Mouse (Mus musculus) left cerebral cortex, postnatal 14 days (tissue): ENCODE measurements around the gene Wdfy2. TPM values are rescaled to one million over a fixed set of nuclear protein-coding genes. Genes with fewer than 3 reads are reported as not detected.
A peak's percentile ranks its signal among the peaks of the same experiment; 100 is the strongest.
"Not testable (repeated sequence)": the region's sequence is repeated elsewhere in the genome, so short reads cannot be mapped to it uniquely, and the experiment has no call there.

Experiments
- DNase-seq, 2 experiments: peaks; one replicate each; pipeline ENCODE4 v3.0.0; 2021 to 2022; ENCODE audit warnings: low spot score in 2 of 2, mixed read lengths in 1 of 2
- intact Hi-C: fragments of 180-260 bp; cut with DNase I; formaldehyde crosslinking; loops from one replicate; pipeline ENCODE4 v1.15.1; 2025
- total RNA-seq, 2 experiments: library from RNA; stranded (reverse); gene quantifications; 2 replicates each; pipeline ENCODE4 v1.2.3; 2021

Wdfy2 gene
- total RNA-seq, 2 experiments from 2014 or later = 10.1 to 10.9 TPM

DNA sequence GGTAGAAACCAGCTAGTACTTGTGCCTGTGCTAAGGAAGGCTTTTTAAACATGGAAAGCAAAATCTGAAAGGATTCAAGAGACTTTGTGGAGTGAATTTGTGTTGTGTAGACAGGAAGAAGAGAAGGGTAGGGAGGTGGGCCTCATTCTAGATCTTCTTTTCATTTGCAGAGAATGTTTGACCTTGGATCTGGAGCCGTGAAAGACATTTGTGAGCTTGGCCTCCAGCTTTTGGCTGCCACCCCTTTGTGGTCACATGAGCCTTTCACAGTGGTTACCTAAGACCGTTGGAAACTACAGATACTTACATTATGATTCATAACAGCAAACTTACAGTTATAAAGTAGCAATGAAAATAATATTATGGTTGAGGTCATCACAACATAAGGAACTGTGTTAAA, 34.5 kb downstream of the Wdfy2 start:
- intact Hi-C loops = no loop called here
- DNase-seq = no peak

DNA sequence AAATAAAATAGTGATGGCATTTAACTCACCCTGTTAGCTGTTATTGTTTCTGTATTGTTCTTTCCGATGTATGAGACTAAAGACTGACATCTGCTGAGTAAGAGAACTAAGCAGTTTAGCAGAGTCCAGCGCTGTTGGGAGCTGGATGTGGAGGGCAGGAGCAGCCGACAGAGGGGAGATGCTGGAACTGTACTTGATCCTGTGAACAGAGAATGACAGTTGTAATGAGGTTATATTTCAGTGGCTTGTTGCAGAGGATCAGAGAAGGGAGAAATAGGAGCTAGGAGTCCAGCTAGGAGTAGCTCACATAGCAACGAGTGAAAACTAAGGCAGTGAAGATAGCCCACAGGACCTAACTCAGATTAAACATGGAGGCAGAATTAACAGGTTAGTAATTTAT, 36.3 kb downstream of the Wdfy2 start:
- intact Hi-C loops = no loop called here
- no peak for DNase-seq

DNA sequence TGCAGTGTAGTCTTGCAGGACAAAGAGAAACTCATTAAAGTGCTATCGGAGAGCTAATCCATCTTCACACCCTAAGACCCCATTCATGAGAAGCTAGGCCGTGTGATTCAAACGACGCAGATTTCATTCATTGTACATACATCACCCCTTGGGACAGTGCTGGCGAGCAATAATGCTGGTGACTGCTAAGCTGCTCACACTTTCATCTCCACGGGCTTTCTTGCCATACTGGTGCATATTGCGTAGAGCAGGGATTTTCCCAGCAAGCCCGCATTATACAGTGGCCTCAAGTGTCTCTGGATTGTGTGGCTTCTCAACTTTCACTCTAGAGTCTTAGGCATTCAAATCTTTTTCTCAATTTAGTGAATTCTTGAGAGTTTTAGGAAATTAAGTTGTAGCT, 36.9 kb downstream of the Wdfy2 start:
- DNase-seq = no peak
- intact Hi-C loops = no loop called here

DNA sequence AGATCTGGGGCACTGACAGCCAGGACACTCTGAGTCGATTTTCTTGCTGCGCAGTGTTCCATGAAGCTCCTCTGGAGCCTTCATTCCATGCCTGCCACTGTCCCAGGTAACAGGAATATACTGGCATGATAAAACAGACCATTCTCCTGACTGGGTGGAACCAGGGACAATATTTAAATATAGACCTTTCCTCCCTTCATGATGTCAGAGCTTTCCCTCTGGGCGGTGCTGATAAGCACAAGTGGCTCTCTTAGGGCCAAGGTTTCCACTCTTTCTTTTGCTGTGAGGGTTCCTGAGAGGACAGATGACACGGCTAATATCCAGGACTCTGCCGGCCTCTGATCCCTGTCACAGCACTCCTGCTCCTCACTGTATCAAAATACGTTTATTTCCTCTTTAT, 40.6 kb downstream of the Wdfy2 start:
- DNase-seq = no peak
- intact Hi-C loops = loop anchor here (2.0 to 5.0 kb wide), 3 partner anchors 41 to 116 kb away; partner anchors contain the start of genes Ints6 and Wdfy2

DNA sequence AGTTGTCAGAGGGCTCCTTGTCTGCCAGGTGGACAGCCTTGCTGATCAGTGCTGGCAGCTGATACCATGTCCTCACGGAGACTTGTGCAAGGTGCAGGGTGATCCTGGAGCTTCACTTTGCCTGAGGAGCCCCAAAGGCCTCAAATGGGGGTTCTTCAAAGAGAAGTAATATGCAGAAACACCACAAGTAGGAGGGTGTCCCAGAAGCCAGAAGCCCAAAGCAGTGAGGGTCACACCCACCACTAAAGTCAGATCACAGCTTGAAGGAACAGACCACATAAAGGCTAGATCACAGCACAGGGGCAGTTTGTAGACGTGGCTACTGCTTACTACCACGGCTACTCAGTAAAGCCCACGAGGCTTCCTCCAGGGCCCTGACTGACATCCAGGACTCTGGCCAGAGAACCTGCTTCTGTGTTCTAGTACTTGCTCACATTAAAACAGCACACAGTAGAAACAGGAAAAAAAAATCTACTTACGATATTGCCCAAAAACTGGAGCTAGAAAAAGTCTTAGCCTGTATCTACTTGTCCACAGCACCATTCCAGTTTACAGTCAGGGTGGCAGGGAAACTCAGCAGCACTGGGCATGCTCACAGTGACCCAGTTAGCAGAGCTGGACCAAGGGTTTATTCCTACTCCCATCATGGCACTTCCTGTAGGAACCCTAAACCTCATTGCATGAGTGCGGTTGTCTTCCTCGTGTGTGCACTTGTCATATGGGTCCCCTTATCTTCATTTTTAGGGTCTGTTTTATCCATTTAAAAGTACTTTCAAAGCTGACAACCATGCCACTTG, 41.4 kb downstream of the Wdfy2 start:
- intact Hi-C loops = loop anchor here (2.0 to 5.0 kb wide), 3 partner anchors 42 to 117 kb away; partner anchors contain the start of genes Ints6 and Wdfy2
- no peak for DNase-seq

DNA sequence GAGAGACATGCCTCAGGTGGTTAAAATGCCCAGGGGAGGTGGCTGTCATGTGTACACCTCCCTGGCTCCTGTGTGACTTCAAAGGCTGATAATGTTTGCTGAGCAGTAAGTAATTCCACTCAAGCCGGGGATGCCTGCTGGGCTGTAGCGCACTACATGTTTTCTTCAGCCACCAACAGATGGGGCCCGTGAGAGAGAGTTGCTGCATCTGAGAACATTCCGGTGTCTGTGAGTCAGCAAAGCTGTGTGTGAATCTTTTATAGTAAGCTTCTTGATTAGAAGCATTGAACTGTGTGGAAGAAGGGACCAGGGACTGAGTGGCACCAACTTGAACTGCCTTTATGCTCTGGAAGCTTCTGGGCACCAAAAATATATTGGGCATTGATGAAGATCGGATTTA, 42.0 kb downstream of the Wdfy2 start:
- DNase-seq = peak; percentile 85 to 91
- intact Hi-C loops = loop anchor here (2.0 to 5.0 kb wide), 3 partner anchors 42 to 117 kb away; partner anchors contain the start of genes Ints6 and Wdfy2

DNA sequence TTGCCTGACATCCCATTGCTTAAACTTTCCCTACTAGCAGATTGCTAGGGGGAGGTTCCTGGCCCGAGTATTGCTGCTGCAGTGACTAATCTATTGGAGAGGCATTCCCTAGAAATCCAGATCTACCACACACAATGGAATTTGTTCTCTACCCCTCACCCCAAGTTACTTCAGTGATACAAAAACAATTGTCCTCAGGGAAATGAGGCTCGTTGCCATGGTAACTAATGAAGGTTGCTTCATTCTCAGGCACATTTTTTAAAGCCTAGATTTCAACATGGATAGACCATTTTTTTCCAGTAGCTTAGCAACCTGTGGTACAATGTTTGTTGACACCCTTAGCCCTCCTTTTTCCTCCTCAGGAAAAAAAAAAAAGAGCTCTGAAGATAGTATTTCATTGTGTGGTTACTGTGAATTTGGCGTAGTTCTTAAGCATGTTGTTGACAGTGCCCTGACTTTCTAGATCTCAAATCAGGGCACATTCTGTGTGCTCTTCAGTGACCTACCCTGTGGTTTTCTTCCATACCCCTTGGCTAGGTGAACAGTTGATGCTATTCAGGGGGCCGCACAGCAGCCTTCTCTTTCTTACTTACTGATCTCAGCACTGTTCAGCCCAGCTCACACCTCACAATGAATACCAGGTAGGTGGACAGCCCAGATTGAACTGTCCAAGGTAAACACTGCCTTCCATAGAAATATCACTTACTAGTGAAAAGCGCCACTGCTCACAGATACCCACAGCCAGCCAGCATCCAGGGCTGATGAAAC, 42.8 kb downstream of the Wdfy2 start:
- intact Hi-C loops = no loop called here

DNA sequence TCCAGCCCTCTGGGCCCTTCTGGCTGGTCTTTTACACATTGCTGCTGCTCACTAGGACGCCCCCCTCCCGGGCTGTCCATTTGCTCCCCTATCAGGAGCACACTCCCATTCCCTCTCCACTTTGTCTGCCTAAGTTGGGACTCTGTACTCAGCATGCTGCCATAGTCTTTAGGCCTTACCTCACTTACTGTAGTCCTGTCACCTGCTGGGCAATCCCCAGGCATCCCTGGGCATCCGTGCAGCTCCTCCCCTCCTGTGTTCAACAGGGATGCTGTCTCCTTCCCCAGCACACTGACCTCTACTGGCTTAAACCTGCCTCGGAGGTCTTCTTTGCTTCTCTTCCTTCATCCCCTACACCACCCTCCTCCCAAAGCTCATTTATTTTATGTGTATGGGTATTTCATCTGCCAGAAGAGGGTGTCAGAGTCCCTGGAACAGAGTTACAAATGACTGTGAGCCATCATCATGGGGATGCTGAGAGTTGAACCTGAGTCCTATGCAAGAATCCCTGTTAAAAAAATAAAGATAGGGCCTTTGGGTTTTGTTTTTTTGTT, 44.7 kb downstream of the Wdfy2 start:
- no peak for DNase-seq
- intact Hi-C loops = no loop called here

More for the DNA sequence above, 42.8 kb downstream of the Wdfy2 start:
- peak; percentile 50 to 93 for DNase-seq

DNA sequence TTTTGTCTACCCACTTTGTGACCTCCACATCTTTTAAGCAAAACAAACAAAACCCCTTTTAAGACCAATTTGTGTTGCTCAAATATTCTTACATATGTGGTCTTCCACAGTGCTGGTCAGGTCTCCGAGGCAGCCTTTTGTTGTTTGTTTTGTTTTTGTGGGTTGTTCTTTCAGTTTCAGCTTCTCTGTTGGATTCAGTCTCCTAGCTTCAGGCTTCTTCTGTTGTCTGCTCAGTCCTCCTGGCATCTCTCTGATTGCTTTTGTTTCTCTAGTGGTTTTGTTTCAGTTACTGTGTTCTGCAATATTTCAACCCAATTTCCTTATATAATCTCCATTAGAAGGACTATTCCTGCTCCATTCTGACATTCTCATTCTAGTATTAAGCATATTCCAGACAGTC, 46.1 kb downstream of the Wdfy2 start:
- intact Hi-C loops = no loop called here
- no peak for DNase-seq

DNA sequence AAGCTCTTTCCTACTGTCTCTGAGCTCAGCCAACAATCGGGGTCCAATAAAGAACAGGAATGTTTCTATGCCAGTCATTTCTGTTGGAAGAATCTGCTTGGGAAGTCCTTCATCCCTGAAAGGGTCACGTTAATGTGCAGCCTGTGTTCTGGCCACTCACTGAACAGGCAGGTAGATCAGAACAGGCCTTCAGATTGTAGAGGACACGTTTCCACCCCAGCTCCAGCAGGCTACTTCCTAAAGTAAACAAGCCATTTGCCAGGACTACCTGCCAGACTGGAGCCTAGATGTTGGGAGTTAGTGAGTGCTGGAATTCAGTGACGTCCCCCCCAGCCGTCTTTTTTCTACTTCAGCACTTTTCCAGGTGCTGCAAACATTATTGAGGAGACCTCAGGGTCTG, 46.7 kb downstream of the Wdfy2 start:
- DNase-seq = no peak
- intact Hi-C loops = no loop called here

DNA sequence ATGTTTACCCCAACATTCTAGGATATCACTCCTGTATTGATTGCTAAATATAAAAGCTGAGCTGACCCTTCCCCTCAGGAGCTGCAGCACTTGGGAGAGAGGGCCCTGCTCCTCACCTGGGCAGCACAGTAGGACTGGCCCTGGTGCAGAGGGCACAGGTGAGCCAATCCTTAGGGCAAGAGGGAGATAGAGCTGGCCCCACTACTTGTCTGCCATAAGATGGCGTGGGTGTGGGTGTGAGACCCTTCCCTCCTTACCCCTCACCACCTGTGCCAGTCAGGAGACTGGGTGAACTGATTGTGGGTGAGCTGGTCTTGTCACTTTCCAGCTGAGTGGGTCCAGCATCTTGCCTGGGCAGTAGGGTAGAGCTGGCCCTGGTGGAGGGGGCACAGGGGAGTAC, 47.2 kb downstream of the Wdfy2 start:
- intact Hi-C loops = no loop called here
- DNase-seq = no peak

DNA sequence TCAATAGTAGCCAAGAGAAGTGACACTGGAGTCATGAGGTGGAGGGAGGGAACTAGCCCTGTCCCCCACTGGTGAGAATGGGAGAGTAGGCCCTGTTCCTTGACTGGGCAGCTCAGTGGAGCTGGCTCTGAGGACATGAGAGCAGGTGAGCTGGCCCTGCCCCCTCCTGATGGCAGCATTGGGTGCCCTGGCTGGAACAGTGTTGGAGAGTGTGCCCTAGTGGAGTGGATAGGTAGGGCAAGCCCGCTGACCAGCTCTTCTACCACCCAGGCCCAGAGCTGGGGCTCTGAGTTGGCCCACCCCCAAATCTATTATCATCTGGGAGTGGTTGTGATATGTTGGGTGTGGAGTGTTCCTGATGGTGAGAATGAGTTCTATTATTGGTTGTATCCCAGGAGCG, 47.7 kb downstream of the Wdfy2 start:
- DNase-seq = no peak
- intact Hi-C loops = no loop called here

DNA sequence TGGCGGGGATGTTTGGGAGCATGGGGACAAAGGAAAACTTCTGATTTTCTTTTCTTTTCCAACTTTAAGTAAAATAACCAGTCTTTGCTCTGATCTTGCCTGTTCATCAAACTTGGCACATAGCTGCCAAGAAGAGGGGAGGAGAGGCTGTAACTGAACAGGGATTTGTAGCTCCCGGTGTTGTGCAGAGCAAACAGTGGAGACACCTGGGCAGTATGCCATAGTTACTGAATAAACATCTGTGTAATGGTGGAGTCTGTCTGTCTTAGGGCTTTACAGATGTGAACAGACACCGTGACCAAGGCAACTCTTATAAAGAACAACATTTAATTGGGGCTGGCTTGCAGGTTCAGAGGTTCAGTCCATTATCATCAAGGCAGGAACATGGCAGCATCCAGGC, 53.9 kb downstream of the Wdfy2 start:
- DNase-seq = no peak
- intact Hi-C loops = no loop called here

DNA sequence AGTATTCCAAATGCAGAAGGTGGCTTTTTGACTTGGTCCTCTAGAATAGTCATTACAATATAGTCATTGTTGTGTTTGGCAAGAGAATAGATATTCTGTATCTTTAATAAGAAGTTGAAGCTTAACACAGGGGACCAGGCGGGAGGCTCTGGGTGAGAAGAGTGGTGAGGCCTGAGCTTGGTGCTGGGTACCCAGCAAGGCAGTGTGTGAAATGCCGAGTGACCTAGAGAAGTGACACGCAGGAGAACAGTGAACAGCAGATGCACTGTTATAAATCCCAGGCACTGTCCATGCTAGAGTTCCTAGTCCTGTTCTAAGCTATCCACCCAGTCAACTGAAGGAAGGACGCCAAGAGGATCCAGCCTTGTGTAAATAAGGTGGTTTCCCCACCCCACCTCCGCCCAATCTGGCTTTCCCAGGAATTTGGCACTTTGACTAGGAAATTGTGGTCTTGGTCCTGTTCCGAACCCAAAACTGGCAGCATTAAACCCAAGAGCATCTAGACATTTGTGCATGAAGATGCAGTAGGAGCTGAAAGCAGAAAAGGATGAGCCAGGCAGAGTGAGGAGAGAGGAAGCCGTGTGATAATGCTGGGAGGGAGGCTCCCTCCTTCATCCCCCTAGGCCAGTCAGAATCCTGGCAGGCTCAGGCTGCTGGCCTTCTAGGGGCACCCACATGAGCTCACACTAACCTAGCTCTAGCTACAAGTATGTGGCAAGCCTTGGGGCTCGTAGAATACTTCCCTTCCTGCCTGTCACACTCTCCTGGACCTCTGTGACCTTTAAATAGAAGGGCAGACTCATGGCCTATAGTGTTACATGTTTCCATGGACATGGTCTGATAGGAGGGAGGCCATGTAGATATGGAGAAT, 55.5 kb downstream of the Wdfy2 start:
- intact Hi-C loops = no loop called here

DNA sequence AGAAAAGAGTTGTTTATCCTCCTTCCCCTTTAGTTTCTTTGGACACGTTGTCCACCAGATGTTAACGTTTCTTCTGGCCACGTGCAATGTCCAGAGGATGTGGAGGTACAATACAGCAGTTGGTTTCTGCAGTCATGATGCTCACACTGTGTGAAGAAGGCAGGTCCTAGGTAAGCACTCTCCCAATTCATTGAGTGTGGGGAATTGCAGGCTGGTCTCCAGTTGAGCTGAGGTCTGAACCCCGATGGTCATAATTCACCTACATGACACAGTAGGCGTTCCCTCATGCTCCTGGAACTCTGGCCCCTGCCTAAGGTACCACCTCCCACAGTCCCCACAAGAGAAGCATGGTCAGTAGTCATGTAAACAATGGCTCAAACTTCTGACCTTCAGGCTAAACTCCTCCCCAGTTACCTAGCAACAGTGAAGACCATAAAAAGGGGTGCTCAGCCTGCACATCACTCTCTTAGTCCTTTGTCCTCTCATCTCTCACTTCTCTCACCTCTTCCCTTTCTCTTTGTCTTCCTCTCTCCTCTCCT, 56.2 kb downstream of the Wdfy2 start:
- DNase-seq, intact Hi-C loops: not testable (repeated sequence)

More for the DNA sequence above, 55.5 kb downstream of the Wdfy2 start:
- DNase-seq = peak; percentile 67 to 79

DNA sequence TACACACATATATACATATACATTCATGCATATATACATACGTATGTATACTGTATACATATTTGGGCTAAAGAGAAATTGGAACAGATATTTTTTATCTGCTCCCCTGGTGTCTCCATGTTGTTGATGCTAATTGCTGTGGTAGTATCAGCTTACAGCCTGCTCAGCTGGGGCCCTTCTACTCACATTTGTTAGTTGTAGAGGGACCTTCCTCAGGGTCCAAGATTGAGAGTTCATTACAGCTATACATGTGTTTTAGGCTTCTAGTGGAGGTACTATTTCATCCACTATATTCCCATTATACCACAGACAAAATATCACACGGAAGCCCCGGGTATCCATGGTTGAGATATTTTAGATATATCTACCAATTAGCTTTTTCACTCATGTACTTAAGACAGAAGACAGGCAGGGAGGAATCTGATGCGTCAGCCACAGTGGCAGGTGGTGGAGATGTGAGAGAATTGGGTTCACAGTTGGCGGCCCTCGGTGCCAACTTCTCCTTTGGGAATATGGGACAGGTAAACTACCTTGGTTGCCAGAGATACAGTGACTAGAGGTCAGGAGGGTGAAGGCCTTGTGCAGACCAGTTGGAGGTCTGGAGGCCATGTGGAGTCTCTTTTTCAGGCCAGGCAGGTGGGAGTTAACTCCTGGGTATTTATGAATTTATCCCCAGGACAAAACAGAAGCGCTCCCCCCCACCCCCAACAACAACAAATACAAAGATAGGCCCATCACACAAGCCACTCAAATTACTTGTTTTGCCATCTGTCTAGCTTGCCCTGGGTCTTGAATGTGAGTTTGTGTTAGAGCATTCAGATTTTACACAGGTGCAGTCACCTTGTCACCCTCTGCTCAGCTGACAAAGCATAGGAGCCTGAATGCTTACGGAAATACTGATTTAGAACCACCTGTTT, 57.7 kb downstream of the Wdfy2 start:
- no peak for DNase-seq
- intact Hi-C loops = no loop called here

DNA sequence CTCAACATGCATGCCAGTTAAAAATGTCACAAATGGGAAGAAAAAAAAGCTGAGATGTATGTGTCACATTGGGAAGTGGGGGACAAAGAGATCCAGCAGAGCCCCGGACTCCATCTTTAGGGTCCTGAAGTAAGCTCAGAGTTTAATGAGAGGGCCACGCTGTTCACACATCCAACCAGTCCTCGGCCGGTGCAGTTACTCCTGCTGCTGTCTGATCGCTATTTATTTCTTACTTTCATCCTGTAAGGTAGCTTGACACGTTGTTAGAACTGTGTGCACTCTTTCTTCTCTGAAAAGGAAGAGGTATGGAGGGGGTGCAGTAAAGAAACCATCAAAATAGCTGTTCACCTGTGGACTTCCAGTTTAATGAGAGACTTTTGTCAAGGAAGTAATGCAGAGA, 60.6 kb downstream of the Wdfy2 start:
- intact Hi-C loops = no loop called here
- no peak for DNase-seq

DNA sequence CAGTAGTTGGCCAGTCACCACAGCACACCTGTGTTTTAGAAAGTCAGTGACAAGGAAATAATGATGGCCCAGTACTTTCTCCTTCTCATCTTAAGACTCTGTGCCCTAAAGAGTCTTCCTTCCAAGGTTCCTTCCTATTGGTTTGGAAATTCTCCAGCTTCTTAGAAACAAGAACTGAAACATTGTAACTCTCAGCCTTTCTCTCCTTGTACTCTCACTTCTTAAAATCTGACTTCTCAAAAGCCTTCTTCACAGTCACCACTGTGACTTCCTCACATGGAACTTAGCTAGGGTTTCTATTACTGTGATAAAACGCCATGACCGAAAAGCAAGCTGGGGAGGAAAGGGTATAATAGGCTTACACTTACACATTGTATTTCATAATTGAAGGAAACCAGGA, 70.4 kb downstream of the Wdfy2 start:
- intact Hi-C loops = no loop called here
- no peak for DNase-seq
